Mouse (Mus musculus): ENCODE measurements around the gene Rev1. TPM values are rescaled to one million over a fixed set of nuclear protein-coding genes. Genes with fewer than 3 reads are reported as not detected.

Gene Rev1
- 10 to 100 TPM; 14.3 to 16.1 TPM for total RNA-seq (2023)

DNA sequence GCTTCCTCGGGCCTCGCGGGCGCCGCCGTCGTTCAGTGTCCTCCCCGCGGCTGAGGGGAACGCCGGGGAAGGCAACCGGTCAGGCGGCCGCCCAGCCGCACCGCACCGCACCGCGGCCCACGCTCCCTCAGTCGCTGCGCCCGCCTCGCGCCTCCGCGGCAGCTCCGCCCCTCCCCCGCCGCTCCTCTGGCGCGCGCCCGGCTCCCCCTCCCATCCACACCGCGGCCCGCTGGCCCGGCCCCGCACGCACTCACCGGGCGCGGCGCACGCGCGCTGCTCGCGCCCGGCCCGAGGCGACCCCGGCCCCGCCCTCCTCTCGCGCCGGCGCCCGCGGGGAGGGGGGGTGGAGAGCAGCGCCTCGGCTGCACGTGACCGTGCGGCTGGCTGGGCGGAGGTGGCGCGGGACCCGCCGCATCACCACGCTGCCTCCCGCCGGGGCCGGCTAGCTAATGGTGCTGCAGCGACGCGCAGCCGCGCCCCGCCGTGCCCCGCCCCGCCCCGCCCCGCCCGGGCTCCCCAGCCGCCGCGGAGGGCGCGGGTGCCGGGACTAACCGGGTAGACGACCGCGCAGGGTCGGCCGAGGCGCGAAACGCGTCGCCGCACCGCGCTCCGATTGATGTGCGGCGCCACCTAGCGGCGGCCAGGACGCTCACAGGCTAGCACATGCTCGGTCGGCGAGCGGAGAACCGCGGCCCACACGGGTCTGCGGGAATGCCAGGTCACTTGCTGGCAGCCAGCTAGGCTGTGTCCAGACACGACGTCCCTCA, at the start of gene Rev1:
Rev1 (minus strand) TSS at position 301 of the 767 bp plus-strand sequence.

Other genes with a start within 250 kb of the Rev1 start
- gene Mitd1, start 239.4 kb downstream of the Rev1 start, total RNA-seq (2023), result 10 to 100 TPM; 13.0 to 15.0 TPM
- gene Mrpl30, start 239.3 kb downstream of the Rev1 start, total RNA-seq (2023), result 100 to 1,000 TPM; 111 to 113 TPM
- gene Lyg2, start 213.3 kb downstream of the Rev1 start, total RNA-seq (2023), result not detected
- gene Lyg1, start 172.0 kb downstream of the Rev1 start, total RNA-seq (2023), result not detected
- gene Txndc9, start 131.9 kb downstream of the Rev1 start, total RNA-seq (2023), result 10 to 100 TPM; 47.3 to 49.4 TPM
- 10 to 100 TPM; 37.7 to 45.7 TPM for gene Eif5b, start 131.8 kb downstream of the Rev1 start, total RNA-seq (2023)